Mouse (Mus musculus): ENCODE measurements at regions not wholly inside any gene's neighbourhood (a gene's known extent, or its start where the extent isn't known, plus 50 kb on each side); places are given as distances from the start of the nearest gene placed in this dataset.

DNA sequence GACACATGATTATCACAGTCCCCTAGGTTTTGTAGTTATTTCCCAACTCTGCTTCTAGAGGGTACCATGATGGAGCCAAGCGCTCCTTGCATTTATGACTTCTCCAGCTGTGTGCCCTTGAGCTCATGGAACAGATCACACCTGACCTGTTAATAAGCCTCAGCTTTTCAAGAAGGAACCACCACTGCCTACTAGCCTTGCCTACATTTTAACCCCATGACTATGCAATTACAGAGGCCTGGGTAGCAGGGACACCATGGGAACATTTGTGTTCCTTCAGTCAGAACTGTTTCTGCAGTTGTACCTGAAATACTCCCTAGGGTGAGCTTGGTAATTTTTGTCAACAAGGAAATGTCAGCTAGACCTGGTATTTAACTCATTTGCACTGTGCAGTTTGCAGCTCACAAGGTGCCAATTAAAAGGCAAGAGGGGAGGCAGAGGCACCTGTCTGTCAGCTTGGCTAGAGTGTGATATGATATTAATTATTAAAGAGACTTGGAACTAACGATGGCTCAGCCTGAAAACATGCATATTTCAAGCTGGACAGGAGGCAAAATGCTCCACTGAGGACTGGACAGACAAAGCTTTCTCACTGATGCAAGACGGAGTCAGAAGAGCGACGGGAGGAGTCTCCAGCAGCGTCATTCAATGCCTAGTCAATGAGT is 382.1 kb upstream of the Ddi1 start:
- TF ChIP-seq CTCF (IDR thresholded peaks at IDR 0.05; ENCODE audit: low read depth, low read length), result no peak
- TF ChIP-seq POLR2A (IDR thresholded peaks at IDR 0.05; ENCODE audit: insufficient read depth, low read length), result no peak

All from ES-Bruce4 (cell line).